Mouse (Mus musculus): ENCODE measurements around the gene Limch1. TPM values are rescaled to one million over a fixed set of nuclear protein-coding genes. Genes with fewer than 3 reads are reported as not detected.

The Limch1 gene
- total RNA-seq, 1 experiment = 7.5 TPM

- Histone ChIP-seq H3K9ac (ENCODE audit: insufficient read depth, low read depth, low read length, poor library complexity, severe bottlenecking) (no peak overlapping the region), H3K4me1 (ENCODE audit: control insufficient read depth in 2 of 2, insufficient read depth in 2 of 2, low read length in 2 of 2, poor library complexity in 1 of 2) (no peaks in the 10 kb centered on the region)
These were observed 187.6 kb downstream of the Limch1 start for GRCm38 (mm10) chr5:66933134-66933804.

GRCm38 (mm10) chr5:66934585-66934984 lies 189.0 kb downstream of the Limch1 start:
- Histone ChIP-seq H3K27ac (ENCODE audit: insufficient read depth, low read depth, low read length, poor library complexity, severe bottlenecking) (no peak overlapping the region), H3K4me1 (ENCODE audit: control insufficient read depth in 2 of 2, insufficient read depth in 2 of 2, low read length in 2 of 2, poor library complexity in 1 of 2) (no peaks in the 10 kb centered on the region), H3K36me3 (ENCODE audit: control insufficient read depth, insufficient read depth, low read length, poor library complexity, severe bottlenecking) (no peaks in the 10 kb centered on the region), H3K4me3 (ENCODE audit: insufficient read depth in 1 of 2, low read depth in 1 of 2, low read length in 2 of 2, poor library complexity in 1 of 2, severe bottlenecking in 1 of 2) (no peak overlapping the region), H3K9ac (ENCODE audit: insufficient read depth, low read depth, low read length, poor library complexity, severe bottlenecking) (no peak overlapping the region), H3K9me3 (ENCODE audit: control insufficient read depth, insufficient read depth, low read depth, low read length) (no peaks in the 10 kb centered on the region)
- no peak for TF ChIP-seq HCFC1 (IDR thresholded peaks at IDR 0.05; ENCODE audit: borderline replicate concordance, insufficient read depth, low read length)
- TF ChIP-seq ZC3H11A (IDR thresholded peaks at IDR 0.05; ENCODE audit: borderline replicate concordance, low read depth, low read length) = no peak
- no peak for TF ChIP-seq CHD2 (IDR thresholded peaks at IDR 0.05; ENCODE audit: low read depth, low read length)
- no peak for TF ChIP-seq MAFK (IDR thresholded peaks at IDR 0.05; ENCODE audit: insufficient read depth, low read depth, low read length)
- no peak for TF ChIP-seq ZNF384 (IDR thresholded peaks at IDR 0.05; ENCODE audit: low read depth, low read length)
- DNase-seq (ENCODE audit: low read depth, low spot score) = no peak
- in situ Hi-C loops (cut with MboI; ENCODE audit: low sequenced_read_pairs in 2 of 2, unreplicated experiment in 2 of 2) = no loop called here

More at GRCm38 (mm10) chr5:66933134-66933804, 187.6 kb downstream of the Limch1 start:
- no peak for DNase-seq (ENCODE audit: low read depth, low spot score)
- H3K27ac ChIP-seq (ENCODE audit: insufficient read depth, low read depth, low read length, poor library complexity, severe bottlenecking) = no peak overlapping the region
- TF ChIP-seq ZNF384 (IDR thresholded peaks at IDR 0.05; ENCODE audit: low read depth, low read length) (no peak), MAFK (IDR thresholded peaks at IDR 0.05; ENCODE audit: insufficient read depth, low read depth, low read length) (no peak), ZC3H11A (IDR thresholded peaks at IDR 0.05; ENCODE audit: borderline replicate concordance, low read depth, low read length) (no peak), CHD2 (IDR thresholded peaks at IDR 0.05; ENCODE audit: low read depth, low read length) (no peak), HCFC1 (IDR thresholded peaks at IDR 0.05; ENCODE audit: borderline replicate concordance, insufficient read depth, low read length) (no peak)
- H3K4me3 ChIP-seq (ENCODE audit: insufficient read depth in 1 of 2, low read depth in 1 of 2, low read length in 2 of 2, poor library complexity in 1 of 2, severe bottlenecking in 1 of 2) = no peak overlapping the region
- H3K36me3 ChIP-seq (ENCODE audit: control insufficient read depth, insufficient read depth, low read length, poor library complexity, severe bottlenecking) = no peaks in the 10 kb centered on the region
- in situ Hi-C loops (cut with MboI; ENCODE audit: low sequenced_read_pairs in 2 of 2, unreplicated experiment in 2 of 2) = no loop called here
- H3K9me3 ChIP-seq (ENCODE audit: control insufficient read depth, insufficient read depth, low read depth, low read length) = no peaks in the 10 kb centered on the region

- H3K9ac ChIP-seq (ENCODE audit: insufficient read depth, low read depth, low read length, poor library complexity, severe bottlenecking) = no peak overlapping the region
- in situ Hi-C loops (cut with MboI; ENCODE audit: low sequenced_read_pairs in 2 of 2, unreplicated experiment in 2 of 2) = no loop called here
- H3K4me1 ChIP-seq (ENCODE audit: control insufficient read depth in 2 of 2, insufficient read depth in 2 of 2, low read length in 2 of 2, poor library complexity in 1 of 2) = no peaks in the 10 kb centered on the region
- no peak overlapping the region for H3K27ac ChIP-seq (ENCODE audit: insufficient read depth, low read depth, low read length, poor library complexity, severe bottlenecking)
- no peak for TF ChIP-seq CHD2 (IDR thresholded peaks at IDR 0.05; ENCODE audit: low read depth, low read length)
- no peak for TF ChIP-seq ZC3H11A (IDR thresholded peaks at IDR 0.05; ENCODE audit: borderline replicate concordance, low read depth, low read length)
- TF ChIP-seq MAFK (IDR thresholded peaks at IDR 0.05; ENCODE audit: insufficient read depth, low read depth, low read length) = no peak
- no peak for TF ChIP-seq HCFC1 (IDR thresholded peaks at IDR 0.05; ENCODE audit: borderline replicate concordance, insufficient read depth, low read length)
- no peak for TF ChIP-seq ZNF384 (IDR thresholded peaks at IDR 0.05; ENCODE audit: low read depth, low read length)
- no peaks in the 10 kb centered on the region for H3K9me3 ChIP-seq (ENCODE audit: control insufficient read depth, insufficient read depth, low read depth, low read length)
- H3K4me3 ChIP-seq (ENCODE audit: insufficient read depth in 1 of 2, low read depth in 1 of 2, low read length in 2 of 2, poor library complexity in 1 of 2, severe bottlenecking in 1 of 2) = no peak overlapping the region
- no peak for DNase-seq (ENCODE audit: low read depth, low spot score)
- no peaks in the 10 kb centered on the region for H3K36me3 ChIP-seq (ENCODE audit: control insufficient read depth, insufficient read depth, low read length, poor library complexity, severe bottlenecking)
These were observed 191.7 kb downstream of the Limch1 start for GRCm38 (mm10) chr5:66937376-66937775.

GRCm38 (mm10) chr5:66941710-66942450 lies 196.3 kb downstream of the Limch1 start:
- Histone ChIP-seq H3K9ac (ENCODE audit: insufficient read depth, low read depth, low read length, poor library complexity, severe bottlenecking) (no peak overlapping the region), H3K36me3 (ENCODE audit: control insufficient read depth, insufficient read depth, low read length, poor library complexity, severe bottlenecking) (no peaks in the 10 kb centered on the region), H3K27ac (ENCODE audit: insufficient read depth, low read depth, low read length, poor library complexity, severe bottlenecking) (no peak overlapping the region), H3K4me3 (ENCODE audit: insufficient read depth in 1 of 2, low read depth in 1 of 2, low read length in 2 of 2, poor library complexity in 1 of 2, severe bottlenecking in 1 of 2) (no peak overlapping the region), H3K4me1 (ENCODE audit: control insufficient read depth in 2 of 2, insufficient read depth in 2 of 2, low read length in 2 of 2, poor library complexity in 1 of 2) (no peaks in the 10 kb centered on the region), H3K9me3 (ENCODE audit: control insufficient read depth, insufficient read depth, low read depth, low read length) (no peaks in the 10 kb centered on the region)
- no peak for DNase-seq (ENCODE audit: low read depth, low spot score)
- in situ Hi-C loops (cut with MboI; ENCODE audit: low sequenced_read_pairs in 2 of 2, unreplicated experiment in 2 of 2) = no loop called here
- no peak for TF ChIP-seq HCFC1 (IDR thresholded peaks at IDR 0.05; ENCODE audit: borderline replicate concordance, insufficient read depth, low read length)
- no peak for TF ChIP-seq ZNF384 (IDR thresholded peaks at IDR 0.05; ENCODE audit: low read depth, low read length)
- TF ChIP-seq MAFK (IDR thresholded peaks at IDR 0.05; ENCODE audit: insufficient read depth, low read depth, low read length) = no peak
- TF ChIP-seq CHD2 (IDR thresholded peaks at IDR 0.05; ENCODE audit: low read depth, low read length) = no peak
- TF ChIP-seq ZC3H11A (IDR thresholded peaks at IDR 0.05; ENCODE audit: borderline replicate concordance, low read depth, low read length) = no peak
